Mouse (Mus musculus): Measurements from ENCODE around the gene Tmem200b. TPM values are rescaled to one million over a fixed set of nuclear protein-coding genes. Genes with fewer than 3 reads are reported as not detected.
A peak's percentile ranks its signal among the peaks of the same experiment; 100 is the strongest.

Gene Tmem200b
- polyA plus RNA-seq, 1 experiment from 2014 or later, result 1.8 TPM

GRCm38 (mm10) chr4:131940846-131941245 lies 19.3 kb downstream of the Tmem200b start:
- no peaks in the 10 kb centered on the region for H3K27me3 ChIP-seq (ENCODE audit: control insufficient read depth, insufficient read depth, low read length)
- no peaks in the 10 kb centered on the region for H3K36me3 ChIP-seq (ENCODE audit: control insufficient read depth, insufficient read depth, low read length)
- H3K9ac ChIP-seq (ENCODE audit: low read length), result no peak overlapping the region
- H3K4me1 ChIP-seq (replicated peaks; ENCODE audit: control insufficient read depth, insufficient read depth), result 0 out of 2 replicates have a peak, but pooled peaks cover 3% of the 10 kb centered on the region
- no peak overlapping the region for H3K4me3 ChIP-seq (ENCODE audit: low read depth, low read length)
- no peak overlapping the region for H3K4me2 ChIP-seq (replicated peaks; ENCODE audit: low read depth)
- 89% methylated on average over 4 of the region's 4 CpGs for WGBS
- no peak overlapping the region for H3K27ac ChIP-seq (replicated peaks)
- TF ChIP-seq EP300 (optimal IDR thresholded peaks at IDR 0.05) (no peak), CTCF (IDR thresholded peaks at IDR 0.05; ENCODE audit: low read depth) (no peak)
- no peak for ATAC-seq (ENCODE audit: low FRiP score, low TSS enrichment)
- H3K9me3 ChIP-seq (ENCODE audit: control insufficient read depth, low read length), result no peaks in the 10 kb centered on the region
- no peak for DNase-seq (ENCODE audit: low spot score)

- no peak overlapping the region for H3K9ac ChIP-seq (ENCODE audit: low read length)
- ATAC-seq (ENCODE audit: low FRiP score, low TSS enrichment), result peak; percentile 89
- no peaks in the 10 kb centered on the region for H3K9me3 ChIP-seq (ENCODE audit: control insufficient read depth, low read length)
- TF ChIP-seq EP300 (optimal IDR thresholded peaks at IDR 0.05), result no peak
- TF ChIP-seq CTCF (IDR thresholded peaks at IDR 0.05; ENCODE audit: low read depth), result no peak
- DNase-seq (ENCODE audit: low spot score), result peak; percentile 61
- no peaks in the 10 kb centered on the region for H3K4me1 ChIP-seq (replicated peaks; ENCODE audit: control insufficient read depth, insufficient read depth)
- H3K4me3 ChIP-seq (ENCODE audit: low read depth, low read length), result no peak overlapping the region
- H3K27me3 ChIP-seq (ENCODE audit: control insufficient read depth, insufficient read depth, low read length), result no peaks in the 10 kb centered on the region
- no peak overlapping the region for H3K27ac ChIP-seq (replicated peaks)
- 71% methylated on average over 11 of the region's 11 CpGs for WGBS
- H3K4me2 ChIP-seq (replicated peaks; ENCODE audit: low read depth), result no peak overlapping the region
- H3K36me3 ChIP-seq (ENCODE audit: control insufficient read depth, insufficient read depth, low read length), result no peaks in the 10 kb centered on the region
These were observed 26.3 kb downstream of the Tmem200b start for GRCm38 (mm10) chr4:131947848-131948247.

GRCm38 (mm10) chr4:131949903-131950302 lies 28.3 kb downstream of the Tmem200b start:
- DNase-seq (ENCODE audit: low spot score), result no peak
- no peak overlapping the region for H3K4me3 ChIP-seq (ENCODE audit: low read depth, low read length)
- TF ChIP-seq EP300 (optimal IDR thresholded peaks at IDR 0.05), result no peak
- TF ChIP-seq CTCF (IDR thresholded peaks at IDR 0.05; ENCODE audit: low read depth), result no peak
- no peak overlapping the region for H3K4me2 ChIP-seq (replicated peaks; ENCODE audit: low read depth)
- H3K27me3 ChIP-seq (ENCODE audit: control insufficient read depth, insufficient read depth, low read length), result no peaks in the 10 kb centered on the region
- no peaks in the 10 kb centered on the region for H3K36me3 ChIP-seq (ENCODE audit: control insufficient read depth, insufficient read depth, low read length)
- H3K9ac ChIP-seq (ENCODE audit: low read length), result no peak overlapping the region
- no peak for ATAC-seq (ENCODE audit: low FRiP score, low TSS enrichment)
- no peak overlapping the region for H3K27ac ChIP-seq (replicated peaks)
- no peaks in the 10 kb centered on the region for H3K9me3 ChIP-seq (ENCODE audit: control insufficient read depth, low read length)
- 30% methylated on average over 5 of the region's 5 CpGs for WGBS
- no peaks in the 10 kb centered on the region for H3K4me1 ChIP-seq (replicated peaks; ENCODE audit: control insufficient read depth, insufficient read depth)

GRCm38 (mm10) chr4:131950657-131951056 lies 29.1 kb downstream of the Tmem200b start:
- WGBS, result 73% methylated on average over 8 of the region's 8 CpGs
- no peaks in the 10 kb centered on the region for H3K4me1 ChIP-seq (replicated peaks; ENCODE audit: control insufficient read depth, insufficient read depth)
- H3K9me3 ChIP-seq (ENCODE audit: control insufficient read depth, low read length), result no peaks in the 10 kb centered on the region
- TF ChIP-seq EP300 (optimal IDR thresholded peaks at IDR 0.05), result no peak
- no peak for TF ChIP-seq CTCF (IDR thresholded peaks at IDR 0.05; ENCODE audit: low read depth)
- no peak overlapping the region for H3K9ac ChIP-seq (ENCODE audit: low read length)
- H3K4me3 ChIP-seq (ENCODE audit: low read depth, low read length), result no peak overlapping the region
- H3K27ac ChIP-seq (replicated peaks), result no peak overlapping the region
- H3K4me2 ChIP-seq (replicated peaks; ENCODE audit: low read depth), result no peak overlapping the region
- H3K36me3 ChIP-seq (ENCODE audit: control insufficient read depth, insufficient read depth, low read length), result peaks cover 3% of the 10 kb centered on the region; the same call in 1 of the 2 replicates
- no peak for ATAC-seq (ENCODE audit: low FRiP score, low TSS enrichment)
- DNase-seq (ENCODE audit: low spot score), result no peak
- H3K27me3 ChIP-seq (ENCODE audit: control insufficient read depth, insufficient read depth, low read length), result no peaks in the 10 kb centered on the region

- H3K4me3 ChIP-seq (ENCODE audit: low read depth, low read length), result no peak overlapping the region
- 0 out of 2 replicates have a peak overlapping the region, but pooled peaks have one; percentile 36 for H3K27ac ChIP-seq (replicated peaks)
- no peak for ATAC-seq (ENCODE audit: low FRiP score, low TSS enrichment)
- H3K4me1 ChIP-seq (replicated peaks; ENCODE audit: control insufficient read depth, insufficient read depth), result no peaks in the 10 kb centered on the region
- TF ChIP-seq EP300 (optimal IDR thresholded peaks at IDR 0.05), result no peak
- TF ChIP-seq CTCF (IDR thresholded peaks at IDR 0.05; ENCODE audit: low read depth), result no peak
- peaks cover 3% of the 10 kb centered on the region; the same call in 1 of the 2 replicates for H3K36me3 ChIP-seq (ENCODE audit: control insufficient read depth, insufficient read depth, low read length)
- no peaks in the 10 kb centered on the region for H3K9me3 ChIP-seq (ENCODE audit: control insufficient read depth, low read length)
- no peaks in the 10 kb centered on the region for H3K27me3 ChIP-seq (ENCODE audit: control insufficient read depth, insufficient read depth, low read length)
- DNase-seq (ENCODE audit: low spot score), result no peak
- WGBS, result 44% methylated on average over 3 of the region's 3 CpGs
- no peak overlapping the region for H3K9ac ChIP-seq (ENCODE audit: low read length)
- H3K4me2 ChIP-seq (replicated peaks; ENCODE audit: low read depth), result no peak overlapping the region
These were observed 35.6 kb downstream of the Tmem200b start for GRCm38 (mm10) chr4:131957161-131957560.

- no peak for DNase-seq (ENCODE audit: low spot score)
These were observed 47.3 kb downstream of the Tmem200b start for GRCm38 (mm10) chr4:131968873-131969272.

More at GRCm38 (mm10) chr4:131968873-131969272, 47.3 kb downstream of the Tmem200b start:
- no peak overlapping the region for H3K4me2 ChIP-seq (replicated peaks; ENCODE audit: low read depth)
- H3K4me1 ChIP-seq (replicated peaks; ENCODE audit: control insufficient read depth, insufficient read depth), result no peaks in the 10 kb centered on the region
- no peaks in the 10 kb centered on the region for H3K9me3 ChIP-seq (ENCODE audit: control insufficient read depth, low read length)
- no peak overlapping the region for H3K9ac ChIP-seq (ENCODE audit: low read length)
- TF ChIP-seq EP300 (optimal IDR thresholded peaks at IDR 0.05) (no peak), CTCF (IDR thresholded peaks at IDR 0.05; ENCODE audit: low read depth) (peak; percentile 72)
- H3K36me3 ChIP-seq (ENCODE audit: control insufficient read depth, insufficient read depth, low read length), result 0 out of 2 replicates have a peak, but pooled peaks cover 9% of the 10 kb centered on the region
- 88% methylated on average over 2 of the region's 2 CpGs for WGBS
- H3K27me3 ChIP-seq (ENCODE audit: control insufficient read depth, insufficient read depth, low read length), result no peaks in the 10 kb centered on the region
- no peak overlapping the region for H3K4me3 ChIP-seq (ENCODE audit: low read depth, low read length)
- H3K27ac ChIP-seq (replicated peaks), result no peak overlapping the region
- no peak for ATAC-seq (ENCODE audit: low FRiP score, low TSS enrichment)

All from stomach, postnatal 0 days (tissue).